Mouse (Mus musculus) midbrain, embryonic 11.5 days (tissue): ENCODE data around the gene Prmt8. TPM values are rescaled to one million over a fixed set of nuclear protein-coding genes. Genes with fewer than 3 reads are reported as not detected.

Source experiments
- ATAC-seq: fragments of 200-750 bp; cut with Nextera tagmentation; 2 replicates; pipeline ENCODE4 v1.8.0; 2017; ENCODE audit warnings: moderate TSS enrichment, moderate library complexity; ENCODE audit not compliant: low FRiP score
- DNase-seq: peaks from one replicate; pipeline ENCODE4 v3.0.0; 2015; ENCODE audit warnings: low spot score; ENCODE audit errors: missing footprints
- H3K27ac ChIP-seq: fragments of 300-500 bp; sonication (generic); 2 replicates; pipeline ENCODE4 v1.5.1; 2014; ENCODE audit warnings: low read depth, low read length
- H3K27me3 ChIP-seq: fragments of 300-500 bp; sonication (generic); 2 replicates; pipeline ENCODE4 v1.6.1; 2014; ENCODE audit warnings: mild to moderate bottlenecking, low read length, moderate library complexity, mixed read lengths; ENCODE audit not compliant: control insufficient read depth, insufficient read depth
- H3K36me3 ChIP-seq: fragments of 300-500 bp; sonication (generic); 2 replicates; pipeline ENCODE4 v1.6.1; 2014; ENCODE audit warnings: mild to moderate bottlenecking, low read length, moderate library complexity, mixed read lengths; ENCODE audit not compliant: control insufficient read depth, insufficient read depth
- H3K4me1 ChIP-seq: fragments of 300-500 bp; sonication (generic); 2 replicates; pipeline ENCODE4 v1.6.1; 2014; ENCODE audit warnings: low read length; ENCODE audit not compliant: control insufficient read depth, insufficient read depth
- H3K4me2 ChIP-seq: fragments of 300-500 bp; sonication (generic); 2 replicates; pipeline ENCODE4 v1.6.1; 2014; ENCODE audit warnings: mild to moderate bottlenecking, moderate library complexity
- H3K4me3 ChIP-seq: fragments of 300-500 bp; sonication (generic); 2 replicates; pipeline ENCODE4 v1.5.1; 2014; ENCODE audit warnings: low read depth, low read length
- H3K9ac ChIP-seq: fragments of 300-500 bp; sonication (generic); 2 replicates; pipeline ENCODE4 v1.6.1; 2014; ENCODE audit warnings: low read length
- H3K9me3 ChIP-seq: fragments of 300-500 bp; sonication (generic); 2 replicates; pipeline ENCODE4 v1.6.1; 2016; ENCODE audit warnings: low read length; ENCODE audit not compliant: control insufficient read depth
- WGBS: fragments of 180-500 bp; shearing (Covaris S2); extraction: QIAGEN DNeasy Blood & Tissue Kit; methylation state at CpG from one replicate; pipeline ENCODE4 v1.1.7; 2014; 5-methylcytosine and 5-hydroxymethylcytosine counted together
- polyA plus RNA-seq: library from polyadenylated mRNA; unstranded; fragments of >200 nt; fragmentation: Nextera tagmentation; extraction: Ambion mirVana; gene quantifications from 2 replicates; pipeline ENCODE4 v1.2.1, GENCODE M21; 2014

Prmt8 gene
- 27.4 and 29.2 TPM in 2 replicates for polyA plus RNA-seq

GRCm38 (mm10) chr6:127769275-127770156, at the start of gene Prmt8:
Prmt8 (minus strand) TSS chr6:127769472.
- WGBS, result 0% methylated on average over 36 of the region's 42 CpGs
- Histone ChIP-seq H3K4me3 (peak within 1 kb of the TSS; percentile 72), H3K4me1 (peaks cover 28% of the 10 kb centered on the region), H3K36me3 (no peaks in the 10 kb centered on the region), H3K9ac (peak within 1 kb of the TSS; percentile 77), H3K27me3 (peaks cover 25% of the 10 kb centered on the region), H3K4me2 (peak within 1 kb of the TSS; percentile 97), H3K27ac (peak within 1 kb of the TSS; percentile 61; the same call in 1 of the 2 replicates), H3K9me3 (no peaks in the 10 kb centered on the region)
- peak; percentile 95 for DNase-seq
- peak; percentile 61 for ATAC-seq

- Histone ChIP-seq H3K4me3 (no peak overlapping the region), H3K9me3 (no peaks in the 10 kb centered on the region), H3K9ac (no peak overlapping the region), H3K36me3 (no peaks in the 10 kb centered on the region), H3K4me1 (no peaks in the 10 kb centered on the region), H3K27ac (no peak overlapping the region), H3K27me3 (no peaks in the 10 kb centered on the region), H3K4me2 (no peak overlapping the region)
- 73% methylated on average over 9 of the region's 9 CpGs for WGBS
- DNase-seq (no peak), ATAC-seq (no peak)
Measured at GRCm38 (mm10) chr6:127803046-127803729, 33.9 kb upstream of the Prmt8 start.

- DNase-seq (no peak), ATAC-seq (no peak)
- Histone ChIP-seq H3K4me3 (no peak overlapping the region), H3K9ac (no peak overlapping the region), H3K4me2 (no peak overlapping the region), H3K9me3 (no peaks in the 10 kb centered on the region), H3K36me3 (no peaks in the 10 kb centered on the region), H3K27me3 (no peaks in the 10 kb centered on the region), H3K27ac (no peak overlapping the region), H3K4me1 (no peaks in the 10 kb centered on the region)
- 72% methylated on average over 12 of the region's 12 CpGs for WGBS
Measured at GRCm38 (mm10) chr6:127802211-127802610, 32.9 kb upstream of the Prmt8 start.

GRCm38 (mm10) chr6:127790023-127790422, 20.8 kb upstream of the Prmt8 start:
- Histone ChIP-seq H3K4me1 (no peaks in the 10 kb centered on the region), H3K9me3 (no peaks in the 10 kb centered on the region), H3K9ac (no peak overlapping the region), H3K27ac (no peak overlapping the region), H3K4me3 (no peak overlapping the region), H3K36me3 (no peaks in the 10 kb centered on the region), H3K27me3 (no peaks in the 10 kb centered on the region), H3K4me2 (no peak overlapping the region)
- ATAC-seq, result no peak
- no peak for DNase-seq
- 79% methylated on average over 13 of the region's 13 CpGs for WGBS

GRCm38 (mm10) chr6:127770806-127771205, 1.5 kb upstream of the Prmt8 start:
- H3K36me3 ChIP-seq, result no peaks in the 10 kb centered on the region
- 45% methylated on average over 4 of the region's 4 CpGs for WGBS
- H3K4me1 ChIP-seq, result peaks cover 28% of the 10 kb centered on the region
- no peaks in the 10 kb centered on the region for H3K9me3 ChIP-seq
- H3K27ac ChIP-seq, result no peak overlapping the region
- no peak overlapping the region for H3K9ac ChIP-seq
- DNase-seq, result peak; percentile 81
- no peak overlapping the region for H3K4me3 ChIP-seq
- no peak overlapping the region for H3K4me2 ChIP-seq
- ATAC-seq, result no peak
- H3K27me3 ChIP-seq, result peaks cover 25% of the 10 kb centered on the region

DNA sequence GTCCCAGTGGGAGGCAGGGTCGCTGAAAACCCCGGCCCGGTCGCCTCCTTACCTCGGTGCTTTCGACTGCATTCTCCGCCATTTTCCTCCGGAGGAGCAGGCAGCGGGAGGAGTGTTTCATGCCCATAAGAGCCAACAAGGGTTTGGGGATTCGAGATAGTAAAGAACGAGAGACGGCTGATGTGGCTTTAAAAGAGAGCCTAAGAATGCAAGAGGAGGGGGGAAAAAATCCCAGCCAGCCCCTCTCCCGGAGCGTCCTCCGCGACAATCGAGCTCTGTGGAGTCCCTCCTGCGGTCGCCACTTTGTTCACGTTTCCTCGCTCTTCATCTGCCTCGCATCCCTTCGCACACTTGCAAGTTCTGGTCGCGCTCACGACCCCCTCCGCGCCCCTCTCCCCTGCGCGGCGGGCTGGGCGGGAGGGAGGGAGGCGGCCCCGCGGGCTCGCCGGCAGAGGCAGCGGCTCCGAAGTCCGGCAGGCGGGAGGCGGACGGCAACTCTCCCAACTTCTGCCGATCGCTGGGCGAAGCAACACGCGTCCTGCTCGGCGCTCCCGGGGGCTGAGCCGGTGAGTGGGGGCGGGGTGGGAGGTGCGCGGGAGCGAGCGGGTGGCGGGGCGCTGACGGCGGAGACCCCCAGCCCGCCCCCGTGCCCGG, 524 bp downstream of the Prmt8 start:
- under 1% methylated on average over 54 of the region's 64 CpGs for WGBS

GRCm38 (mm10) chr6:127767706-127768493, 1.4 kb downstream of the Prmt8 start:
- no peaks in the 10 kb centered on the region for H3K9me3 ChIP-seq
- peaks cover 28% of the 10 kb centered on the region for H3K4me1 ChIP-seq
- under 1% methylated on average over 49 of the region's 49 CpGs for WGBS
- H3K9ac ChIP-seq, result peak overlapping the region; percentile 77
- H3K4me2 ChIP-seq, result peak overlapping the region; percentile 97
- H3K36me3 ChIP-seq, result no peaks in the 10 kb centered on the region
- peak; percentile 98 for DNase-seq
- ATAC-seq, result peak; percentile 40
- H3K27ac ChIP-seq, result peak overlapping the region; percentile 61
- peaks cover 25% of the 10 kb centered on the region for H3K27me3 ChIP-seq
- H3K4me3 ChIP-seq, result peak overlapping the region; percentile 72

More for the DNA sequence above, 524 bp downstream of the Prmt8 start:
- ATAC-seq (peak; percentile 18; the same call in 1 of the 2 replicates), DNase-seq (peak; percentile 94)
- peak overlapping the region; percentile 61; the same call in 1 of the 2 replicates for H3K27ac ChIP-seq
- peaks cover 25% of the 10 kb centered on the region for H3K27me3 ChIP-seq
- peak overlapping the region; percentile 77 for H3K9ac ChIP-seq
- H3K4me2 ChIP-seq, result peak overlapping the region; percentile 97
- H3K36me3 ChIP-seq, result no peaks in the 10 kb centered on the region
- H3K9me3 ChIP-seq, result no peaks in the 10 kb centered on the region
- H3K4me3 ChIP-seq, result peak overlapping the region; percentile 72
- H3K4me1 ChIP-seq, result peaks cover 28% of the 10 kb centered on the region

- Histone ChIP-seq H3K9ac (peak overlapping the region; percentile 77), H3K36me3 (no peaks in the 10 kb centered on the region), H3K27me3 (peaks cover 25% of the 10 kb centered on the region), H3K4me1 (peaks cover 28% of the 10 kb centered on the region), H3K4me3 (peak overlapping the region; percentile 72), H3K9me3 (no peaks in the 10 kb centered on the region), H3K27ac (peak overlapping the region; percentile 61), H3K4me2 (peak overlapping the region; percentile 97)
- under 1% methylated on average over 18 of the region's 18 CpGs for WGBS
- peak; percentile 6; the same call in 1 of the 2 replicates for ATAC-seq
- no peak for DNase-seq
Measured at GRCm38 (mm10) chr6:127767201-127767705, 2.0 kb downstream of the Prmt8 start.
